Mouse (Mus musculus): Measurements from ENCODE around the gene Eif4g1.
A peak's percentile ranks its signal among the peaks of the same experiment; 100 is the strongest.

Eif4g1 gene

GRCm38 (mm10) chr16:20706407-20707055, 38.4 kb downstream of the Eif4g1 start:
- DNase-seq (ENCODE audit: inconsistent ontology term) = no peak

- no peak for DNase-seq (ENCODE audit: inconsistent ontology term)
Observed at GRCm38 (mm10) chr16:20708220-20708938, 40.3 kb downstream of the Eif4g1 start.

- DNase-seq (ENCODE audit: inconsistent ontology term) = no peak
Observed at GRCm38 (mm10) chr16:20708939-20709734, 41.0 kb downstream of the Eif4g1 start.

DNA sequence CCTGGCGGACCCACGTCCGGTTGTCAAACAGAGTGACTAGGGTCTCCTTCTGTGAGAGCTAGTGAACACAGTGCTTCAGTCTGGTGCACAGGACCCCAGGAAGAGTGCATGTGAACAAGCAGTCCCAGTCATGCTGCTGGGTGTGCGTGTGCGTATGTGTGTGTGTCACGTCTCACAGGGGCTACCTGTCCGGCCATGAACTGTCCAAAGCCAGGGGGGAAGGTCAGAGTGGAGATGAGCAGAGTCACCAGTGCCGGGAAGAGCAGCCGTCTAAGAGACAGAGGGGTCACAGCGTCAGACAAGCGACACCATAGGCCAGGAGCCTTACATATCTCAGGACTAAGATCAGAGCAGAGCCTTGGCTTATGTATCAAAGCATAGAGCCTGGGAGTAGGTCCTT, 42.3 kb downstream of the Eif4g1 start:
- DNase-seq (ENCODE audit: inconsistent ontology term) = no peak

GRCm38 (mm10) chr16:20710810-20711209, 42.7 kb downstream of the Eif4g1 start:
- DNase-seq (ENCODE audit: inconsistent ontology term) = no peak

DNA sequence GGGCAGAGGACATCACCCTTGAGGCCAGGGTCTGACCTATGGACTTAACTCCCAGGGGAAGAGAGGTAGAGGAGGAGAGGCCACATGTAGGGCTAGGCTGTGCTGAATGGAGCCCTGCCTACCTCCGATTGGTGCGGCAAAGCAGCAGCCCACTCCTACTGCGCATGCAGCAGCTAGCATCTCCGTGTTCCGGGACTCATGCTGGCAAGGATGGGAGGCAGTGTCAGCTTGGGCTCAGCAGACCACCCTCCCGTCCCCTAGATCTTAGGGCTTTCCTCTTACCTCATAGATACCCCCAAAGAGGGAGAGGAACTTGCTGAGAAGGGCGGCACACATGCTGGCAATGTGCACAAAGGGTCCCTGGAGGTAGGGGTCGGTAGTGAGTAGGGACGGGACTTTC, 44.1 kb downstream of the Eif4g1 start:
- DNase-seq (ENCODE audit: inconsistent ontology term) = no peak

DNA sequence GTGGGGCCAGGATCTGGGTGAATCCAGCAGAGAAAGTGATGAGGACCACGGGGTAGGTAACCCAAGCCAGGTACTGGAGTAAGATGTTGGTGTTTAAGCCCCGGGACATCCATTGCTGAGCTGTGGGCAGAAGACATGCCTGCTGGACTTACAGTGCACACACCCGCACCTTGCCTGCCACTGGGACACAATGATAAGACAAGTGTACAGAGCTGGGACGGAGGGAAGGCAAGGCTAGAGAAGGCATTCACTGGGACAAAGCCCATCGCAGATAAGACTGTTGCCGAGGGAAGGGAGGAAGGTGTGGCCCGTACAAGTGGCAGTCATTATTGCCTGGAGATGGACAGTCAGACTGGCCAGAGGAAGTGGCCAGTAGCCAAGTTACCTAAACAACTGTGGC, 44.8 kb downstream of the Eif4g1 start:
- no peak for DNase-seq (ENCODE audit: inconsistent ontology term)

- DNase-seq (ENCODE audit: inconsistent ontology term) = no peak
Observed at GRCm38 (mm10) chr16:20714307-20715080, 46.4 kb downstream of the Eif4g1 start.

- DNase-seq (ENCODE audit: inconsistent ontology term) = no peak
Observed at GRCm38 (mm10) chr16:20715161-20715560, 47.0 kb downstream of the Eif4g1 start.

DNA sequence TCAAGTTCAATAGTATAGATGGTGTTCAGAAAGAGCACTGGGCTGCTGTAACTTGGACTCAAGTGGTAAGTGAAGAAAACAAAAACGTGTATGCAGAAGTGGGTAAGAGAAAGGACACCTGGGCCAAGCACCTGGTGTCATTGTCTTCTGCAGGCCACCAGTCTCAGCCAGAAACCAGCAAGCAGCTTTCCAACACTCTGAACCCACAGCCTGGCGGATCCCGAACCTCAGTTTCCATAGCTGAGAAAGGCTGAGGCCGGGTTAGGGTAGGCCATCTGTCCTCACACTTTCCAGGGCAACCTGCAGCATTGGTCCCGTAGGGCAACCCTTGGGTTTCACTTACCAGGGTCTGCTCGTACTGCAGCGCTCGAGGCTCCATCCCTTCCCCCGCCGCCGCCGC, 47.5 kb downstream of the Eif4g1 start:
- no peak for DNase-seq (ENCODE audit: inconsistent ontology term)

DNA sequence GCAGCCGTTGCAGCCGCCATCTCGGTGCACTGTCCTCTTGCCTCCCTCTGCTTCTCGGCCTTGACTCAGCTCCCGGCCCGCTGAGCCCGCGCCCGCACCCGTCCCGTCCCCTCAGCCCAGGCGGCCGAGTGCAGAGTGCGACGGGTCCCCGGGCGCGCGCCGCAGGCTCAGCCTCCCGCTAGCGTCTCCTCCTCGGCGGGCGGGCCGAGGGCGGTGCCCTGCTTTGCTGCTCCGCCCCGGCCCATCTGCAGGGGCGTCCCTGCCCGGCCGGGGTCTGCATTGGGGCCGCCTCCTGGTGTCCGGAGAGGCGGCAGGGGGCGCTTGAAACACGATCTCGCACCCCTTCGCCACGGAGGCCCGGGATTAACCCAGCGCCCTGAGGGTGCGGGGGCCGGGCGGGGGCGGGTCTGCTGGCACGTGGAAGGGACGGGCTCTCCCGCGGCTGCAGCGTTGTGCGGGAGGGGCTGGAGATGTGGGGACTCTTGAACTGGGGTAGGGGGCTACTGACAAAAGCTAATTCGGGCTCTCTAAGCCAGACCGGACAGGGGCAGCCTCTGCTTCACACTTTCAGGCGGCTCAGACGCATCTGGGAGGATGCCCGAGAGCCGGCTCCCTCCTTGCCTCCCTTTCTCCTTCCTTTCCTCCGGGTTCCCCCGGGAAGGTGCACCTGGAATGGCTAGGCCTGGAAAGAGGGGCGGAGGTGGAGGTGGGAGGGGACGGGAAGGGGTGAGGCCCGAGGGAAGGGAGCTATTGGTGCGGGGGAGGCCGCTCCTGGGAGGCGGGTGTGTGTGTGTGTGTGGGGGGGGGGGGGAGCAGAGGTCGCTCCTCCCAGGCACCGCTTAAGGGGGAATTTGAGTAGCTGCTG, 48.1 kb downstream of the Eif4g1 start:
- DNase-seq (ENCODE audit: inconsistent ontology term) = peak; percentile 90

- DNase-seq (ENCODE audit: inconsistent ontology term) = no peak
Observed at GRCm38 (mm10) chr16:20716841-20717180, 48.7 kb downstream of the Eif4g1 start.

DNA sequence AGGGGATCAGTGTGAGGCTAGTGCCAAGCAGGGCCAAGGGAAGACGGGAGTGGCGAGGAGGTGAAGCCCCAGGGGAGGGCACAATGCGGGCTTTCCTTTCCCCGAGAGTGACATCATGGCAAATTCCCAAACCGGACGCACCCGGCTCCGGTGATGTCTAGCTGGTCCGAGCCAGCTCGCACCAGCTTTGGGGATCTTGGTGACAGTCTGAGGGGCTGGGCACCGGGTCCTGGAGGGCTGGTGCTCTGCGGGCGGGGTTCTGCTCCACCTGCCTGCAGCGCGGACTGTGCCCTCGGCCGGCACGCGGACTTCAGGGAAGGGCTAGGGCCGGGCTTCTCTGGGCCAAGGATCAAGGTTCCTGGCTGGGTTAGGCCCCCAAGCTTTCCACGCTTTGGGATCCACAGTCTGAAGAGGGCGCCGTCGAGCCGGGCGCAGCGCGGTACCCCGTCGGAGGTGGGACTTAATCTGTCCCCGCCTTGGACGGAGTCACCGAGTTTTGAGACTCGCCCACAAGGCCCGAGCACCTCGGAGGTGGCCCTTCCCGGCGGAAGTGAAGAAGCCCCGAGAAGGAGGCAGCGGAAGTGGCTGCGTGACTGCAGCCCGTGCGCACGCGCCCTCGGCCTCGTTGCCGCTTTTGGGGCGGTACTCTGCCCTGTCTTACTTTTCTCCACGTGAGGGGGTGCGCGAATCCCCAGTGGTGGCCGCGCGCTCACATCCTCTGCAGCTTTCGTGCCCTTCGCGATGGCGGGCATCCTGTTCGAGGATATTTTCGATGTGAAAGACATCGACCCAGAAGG, 49.3 kb downstream of the Eif4g1 start, which contains the start of the genes Polr2h and Clcn2:
Gene Polr2h (plus strand): TSS at position 485 of the 797 bp plus-strand sequence.
Gene Clcn2 (minus strand): TSS at position 566 of the 797 bp plus-strand sequence.
- DNase-seq (ENCODE audit: inconsistent ontology term) = peak; percentile 99

GRCm38 (mm10) chr16:20717978-20718670, 50.0 kb downstream of the Eif4g1 start:
- DNase-seq (ENCODE audit: inconsistent ontology term) = no peak

- DNase-seq (ENCODE audit: inconsistent ontology term) = no peak
Observed at GRCm38 (mm10) chr16:20721808-20722207, 53.7 kb downstream of the Eif4g1 start.

DNA sequence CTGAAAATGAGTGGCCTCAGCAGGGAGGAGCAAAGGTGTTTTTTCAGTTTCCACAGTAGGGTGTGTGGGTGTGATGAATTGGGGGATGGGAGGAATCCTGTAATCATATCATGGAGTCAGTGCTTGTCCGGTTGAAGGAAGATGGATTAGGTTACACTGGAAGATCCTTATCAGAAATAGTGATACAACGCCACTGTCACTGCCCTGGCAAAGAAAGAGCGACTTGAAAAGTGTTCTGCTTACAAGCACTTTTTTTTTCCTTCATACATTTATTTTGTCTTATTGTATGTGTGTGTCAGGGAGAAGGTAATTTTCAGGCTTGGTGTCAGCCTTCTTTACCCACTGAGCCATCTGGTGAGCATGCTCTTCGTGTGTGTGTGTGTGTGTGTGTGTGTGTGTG, 54.6 kb downstream of the Eif4g1 start:
- no peak for DNase-seq (ENCODE audit: inconsistent ontology term)

DNA sequence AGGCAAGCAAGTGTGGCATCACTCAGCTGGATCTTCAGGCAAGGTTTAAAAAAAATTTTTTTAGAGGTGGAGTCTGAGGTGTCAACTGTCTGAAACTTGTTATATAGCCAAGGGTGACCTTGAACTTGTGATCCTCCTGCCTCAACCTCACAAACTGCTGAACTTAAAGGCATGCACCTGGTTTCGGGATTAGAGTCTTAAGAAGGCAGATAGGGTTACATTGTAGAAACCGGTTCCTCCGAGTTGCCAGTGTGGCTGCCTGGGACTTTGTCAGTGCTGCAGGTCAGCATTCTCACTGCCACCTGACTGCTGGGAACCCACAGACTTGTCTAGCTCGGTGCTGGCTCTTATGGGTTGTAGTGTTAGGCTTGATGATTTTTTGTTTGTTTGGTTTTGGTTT, 55.1 kb downstream of the Eif4g1 start:
- no peak for DNase-seq (ENCODE audit: inconsistent ontology term)

DNA sequence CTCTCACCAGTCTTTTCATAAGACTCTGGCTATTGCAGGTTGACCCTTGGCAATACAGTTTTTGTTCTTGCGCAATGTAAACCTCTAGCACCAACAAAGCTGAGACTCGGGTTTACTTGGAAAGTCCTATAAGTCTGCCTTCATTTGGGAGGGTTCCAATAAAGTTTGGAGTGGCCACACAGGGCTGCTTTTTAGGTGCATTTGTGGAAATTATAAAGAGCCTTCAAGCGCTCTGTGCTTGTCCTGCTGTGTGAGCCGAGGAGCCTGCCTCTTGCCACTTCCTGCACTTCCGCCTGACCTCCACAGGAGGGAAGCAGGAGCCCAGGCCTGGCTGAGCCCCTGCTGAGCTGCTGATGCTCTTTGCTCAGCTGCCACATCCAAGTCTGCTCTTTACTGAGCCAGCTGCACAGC, 56.2 kb downstream of the Eif4g1 start:
- peak; percentile 51 for DNase-seq (ENCODE audit: inconsistent ontology term)

DNA sequence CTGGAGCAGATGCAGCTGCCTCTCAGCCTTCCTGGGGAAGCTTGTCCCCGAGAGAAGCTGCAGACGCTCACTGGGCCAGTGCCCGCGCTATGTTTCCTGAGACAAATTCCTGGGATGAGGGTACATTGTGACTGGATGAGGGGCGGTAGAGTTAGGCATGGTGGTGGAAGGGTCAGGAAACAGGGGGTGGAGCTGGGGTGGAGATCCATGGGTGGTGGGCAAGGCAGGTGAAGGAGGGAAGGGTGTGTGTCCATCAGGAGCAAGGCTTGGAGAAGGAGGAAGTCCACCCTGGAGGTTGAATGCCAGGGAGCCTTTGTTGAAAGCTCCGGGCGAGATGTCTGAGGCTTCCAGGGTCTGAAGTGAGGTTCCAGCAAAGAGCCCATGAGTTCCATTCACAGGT, 57.2 kb downstream of the Eif4g1 start:
- DNase-seq (ENCODE audit: inconsistent ontology term) = no peak
